In the genomic region with DNA sequence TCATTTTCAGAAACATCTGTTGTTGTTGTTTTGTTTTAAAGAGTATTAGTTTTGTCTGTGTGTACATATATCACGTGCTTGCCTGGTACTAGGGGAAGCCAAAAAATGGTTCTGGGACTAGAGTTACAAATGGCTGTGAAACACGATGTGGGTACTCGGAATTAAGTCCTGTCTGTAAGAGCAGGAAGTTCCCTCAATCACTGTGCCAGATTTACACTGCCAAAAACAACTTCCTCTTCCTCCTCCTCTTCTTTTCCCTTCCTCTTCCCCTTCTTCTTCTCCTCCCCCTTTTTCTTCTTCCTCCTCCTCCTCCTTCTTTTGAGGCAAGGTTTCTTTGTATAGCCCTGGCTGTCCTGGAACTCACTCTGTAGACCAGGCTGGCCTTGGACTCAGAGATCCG, we compare ENCODE assay signal across 26 mouse cellular contexts. TPM values are rescaled to one million over a fixed set of nuclear protein-coding genes. Genes with fewer than 3 reads are reported as not detected.
DNase-seq lines count a peak whose midpoint lies in the region; ATAC-seq and TF ChIP-seq lines count a peak whose summit lies in the region.
"Had no signal": no experiment of that assay in that cellular context is flagged by ENCODE, and none has a peak within 500 bp of the region (broad histone marks: within the 10 kb centered on the region; RNA-seq: fewer than 3 reads in every experiment).

No protein-coding gene starts in this region.

- no peaks in the 10 kb centered on the region for H3K79me2 ChIP-seq in heart, adult 2 months (replicated peaks; ENCODE audit: control insufficient read depth, insufficient read depth, low read length)
- H3K79me2 ChIP-seq in MEL (ENCODE audit: control insufficient read depth, insufficient read depth, low read length, poor library complexity) (no peaks in the 10 kb centered on the region), macrophage (ENCODE audit: inconsistent target) (no peaks in the 10 kb centered on the region)

- peaks cover 15% of the 10 kb centered on the region for H3K4me1 ChIP-seq in heart, adult 2 months (ENCODE audit: control insufficient read depth, insufficient read depth, low read length)
- peaks cover 7% of the 10 kb centered on the region for H3K4me1 ChIP-seq in heart, embryonic 12.5 days (replicated peaks)
- H3K4me1 ChIP-seq in MEL (ENCODE audit: control insufficient read depth in 1 of 2, insufficient read depth in 2 of 2, low read length in 2 of 2), result peaks cover 2 to 5% of the 10 kb centered on the region in 2 experiments; a peak in 1 of 4 replicates
- H3K4me1 ChIP-seq: embryonic facial prominence, embryonic 12.5 days; embryonic facial prominence, embryonic 15.5 days; hindbrain, embryonic 10.5 days had no signal

- ATAC-seq in heart, embryonic 12.5 days (ENCODE audit: insufficient number of reproducible peaks, low FRiP score), result no peak
- ATAC-seq: forebrain, embryonic 14.5 days; forebrain, postnatal 0 days; hindbrain, embryonic 16.5 days; Patski had no signal

- no peak overlapping the region for H3K4me2 ChIP-seq in heart, embryonic 12.5 days
- H3K4me2 ChIP-seq: embryonic facial prominence, embryonic 12.5 days; embryonic facial prominence, embryonic 15.5 days; hindbrain, embryonic 13.5 days had no signal

- no peak overlapping the region for H3K9ac ChIP-seq in heart, adult 2 months (ENCODE audit: low read depth, low read length)
- no peak overlapping the region for H3K9ac ChIP-seq in heart, embryonic 12.5 days
- H3K9ac ChIP-seq in MEL (ENCODE audit: control insufficient read depth, low read depth, low read length, poor library complexity, severe bottlenecking), result no peak overlapping the region
- H3K9ac ChIP-seq: embryonic facial prominence, embryonic 12.5 days; embryonic facial prominence, embryonic 15.5 days; forebrain, postnatal 0 days; hindbrain, embryonic 13.5 days had no signal

- peak overlapping the region; percentile 12; the same call in 1 of the 2 replicates for H3K27ac ChIP-seq in heart, adult 2 months
- no peak overlapping the region for H3K27ac ChIP-seq in heart, embryonic 12.5 days (ENCODE audit: poor library complexity, severe bottlenecking)
- H3K27ac ChIP-seq in MEL (ENCODE audit: control insufficient read depth, low read depth, low read length) (no peak overlapping the region), macrophage (peak overlapping the region; percentile 27; the same call in 1 of the 2 replicates)
- H3K27ac ChIP-seq: embryonic facial prominence, embryonic 12.5 days; embryonic facial prominence, embryonic 15.5 days; hindbrain, embryonic 10.5 days; hindbrain, embryonic 13.5 days had no signal

- no peak for DNase-seq in heart, adult 2 months
- DNase-seq in layer of hippocampus, adult 9-11 months, result peak; percentile 45
- DNase-seq in layer of hippocampus, adult 18-20 months (ENCODE audit: low spot score in 2 of 2), result no peak
- DNase-seq in MEL (ENCODE audit: low read depth, low spot score), result peak; percentile 32
- no peak for DNase-seq in retina, postnatal 1 day
- no peak for DNase-seq in spleen, adult 12 weeks (ENCODE audit: low spot score)
- DNase-seq: adrenal gland, adult 2 months; adrenal gland, postnatal 14 days; cerebellum, adult 11 months; cerebellum, adult 2 months; cerebellum, adult 9-11 months; cerebellum, postnatal 25 days; forebrain, postnatal 0 days; gastrocnemius, adult 2 months; gastrocnemius, postnatal 14 days; heart, adult 11 months; heart, postnatal 36 days had no signal

- H3K36me3 ChIP-seq in heart, adult 2 months (ENCODE audit: control insufficient read depth, insufficient read depth, low read length), result peaks cover 19% of the 10 kb centered on the region
- H3K36me3 ChIP-seq in heart, embryonic 12.5 days, result peaks cover 67% of the 10 kb centered on the region
- peaks cover 0 to 7% of the 10 kb centered on the region in 2 experiments; a peak in 2 of 4 replicates for H3K36me3 ChIP-seq in MEL (ENCODE audit: control insufficient read depth in 1 of 2, insufficient read depth in 2 of 2, low read length in 2 of 2)
- H3K36me3 ChIP-seq in macrophage (ENCODE audit: inconsistent target), result no peaks in the 10 kb centered on the region; the same call in 1 of the 2 replicates

- no peak overlapping the region for H3K4me3 ChIP-seq in heart, adult 2 months
- H3K4me3 ChIP-seq in heart, embryonic 12.5 days, result no peak overlapping the region
- H3K4me3 ChIP-seq in MEL (ENCODE audit: control insufficient read depth in 1 of 2, insufficient read depth in 1 of 2, low read depth in 2 of 2, low read length in 2 of 2) (no peak overlapping the region), macrophage (ENCODE audit: inconsistent target) (no peak overlapping the region)
- H3K4me3 ChIP-seq: embryonic facial prominence, embryonic 12.5 days; embryonic facial prominence, embryonic 15.5 days; gastrocnemius, adult 2 months; hindbrain, embryonic 10.5 days; hindbrain, embryonic 13.5 days had no signal

- no peaks in the 10 kb centered on the region for H3K9me3 ChIP-seq in heart, embryonic 12.5 days (replicated peaks)
- no peaks in the 10 kb centered on the region for H3K9me3 ChIP-seq in MEL (replicated peaks; ENCODE audit: insufficient read depth, low read length)
- H3K9me3 ChIP-seq: embryonic facial prominence, embryonic 12.5 days; embryonic facial prominence, embryonic 15.5 days; hindbrain, embryonic 10.5 days; hindbrain, embryonic 13.5 days had no signal

- TF ChIP-seq CTCF in heart, adult 2 months (IDR thresholded peaks at IDR 0.05), result no peak
- TF ChIP-seq CTCF in MEL (IDR thresholded peaks at IDR 0.05 in 2 of 3, conservative IDR thresholded peaks at IDR 0.05 in 1 of 3; ENCODE audit: control insufficient read depth in 1 of 3, insufficient read depth in 1 of 3, low read depth in 2 of 3, low read length in 3 of 3, poor library complexity in 1 of 3, severe bottlenecking in 1 of 3), result no peak

- H3K27me3 ChIP-seq in heart, adult 2 months (ENCODE audit: control insufficient read depth, insufficient read depth, low read length), result no peaks in the 10 kb centered on the region
- H3K27me3 ChIP-seq in heart, embryonic 12.5 days (replicated peaks), result no peaks in the 10 kb centered on the region
- no peaks in the 10 kb centered on the region for H3K27me3 ChIP-seq in MEL (ENCODE audit: control insufficient read depth in 1 of 2, insufficient read depth in 2 of 2, low read length in 2 of 2)
- H3K27me3 ChIP-seq: embryonic facial prominence, embryonic 12.5 days; embryonic facial prominence, embryonic 15.5 days; hindbrain, embryonic 13.5 days; Patski had no signal

- TF ChIP-seq RAD21 in MEL (IDR thresholded peaks at IDR 0.05; ENCODE audit: low read depth, low read length), result no peak

- 46% methylated on average over 4 of the region's 4 CpGs for WGBS in heart, adult 2 months
- WGBS in heart, embryonic 12.5 days, result 83% methylated on average over 4 of the region's 4 CpGs
- WGBS in macrophage (ENCODE audit: missing documents), result 51% methylated on average over 4 of the region's 4 CpGs

- TF ChIP-seq POLR2A in heart, adult 2 months (IDR thresholded peaks at IDR 0.05; ENCODE audit: insufficient read depth, low read depth, low read length), result no peak
- no peak for TF ChIP-seq POLR2A in MEL (IDR thresholded peaks at IDR 0.05; ENCODE audit: control insufficient read depth in 1 of 2, insufficient read depth in 1 of 2, low read depth in 1 of 2, low read length in 2 of 2, poor library complexity in 1 of 2)

- TF ChIP-seq EP300 in heart, adult 2 months (IDR thresholded peaks at IDR 0.05; ENCODE audit: insufficient read depth, low read depth, low read length), result no peak
- TF ChIP-seq EP300 in MEL (IDR thresholded peaks at IDR 0.05; ENCODE audit: low read depth in 1 of 2, low read length in 2 of 2), result no peak

- intact Hi-C loops in heart, adult 2 months (cut with DNase I), result no loop called here

RNA-seq across cellular contexts. Expression of a gene that starts 28.9 kb away (rescaled TPM):
- 1 to 10 TPM; 6.6 to 7.5 TPM for total RNA-seq in heart, adult 2 months (2021)
- 5.1 and 5.2 TPM in 2 replicates for polyA plus RNA-seq in heart, adult 2 months (2012; rRNA removed)
- 39.2 and 47.1 TPM in 2 replicates for polyA plus RNA-seq in heart, embryonic 12.5 days (2016; fragmentation: Nextera tagmentation; extraction: Ambion mirVana)
- 10 to 100 TPM in 1 of 2 experiments, 1 to 10 TPM in 1; 9.8 to 12.3 TPM for total RNA-seq in layer of hippocampus, adult 18-20 months (2021)
- total RNA-seq in MEL (2012; rRNA removed), result 137 and 147 TPM in 2 replicates
- polyA plus RNA-seq in MEL (2012; ENCODE audit: insufficient read depth in 1 of 2, insufficient read length in 2 of 2, low read depth in 1 of 2, low replicate concordance in 2 of 2, missing spikeins in 1 of 2) (100 to 1,000 TPM in 1 of 2 experiments, 10 to 100 TPM in 1; 83.6 to 186 TPM), macrophage (2018) (4.4 to 19.9 TPM (median 8.8 TPM) in 3 replicates)
- total RNA-seq in macrophage (2018; cell fraction: chromatin; rRNA removed), result 10 to 100 TPM in 21 of 26 experiments, 1 to 10 TPM in 5; 5.2 to 26.9 (median 16.8) TPM
- total RNA-seq in macrophage (2018; cell fraction: cytosol; rRNA removed), result 10 to 100 TPM in 2 of 26 experiments, 1 to 10 TPM in 24; 4.5 to 11.2 (median 8.7) TPM
- 10 to 100 TPM in 19 of 26 experiments, 1 to 10 TPM in 7; 7.7 to 48.2 (median 13.1) TPM for total RNA-seq in macrophage (2018; cell fraction: nucleus; rRNA removed)

RNA-seq across cellular contexts. Expression of a gene that starts 40.0 kb away (rescaled TPM):
- 10 to 100 TPM; 22.3 to 22.4 TPM for total RNA-seq in heart, adult 2 months (2021)
- 8.7 and 10.1 TPM in 2 replicates for polyA plus RNA-seq in heart, adult 2 months (2012; rRNA removed)
- 19.5 and 22.9 TPM in 2 replicates for polyA plus RNA-seq in heart, embryonic 12.5 days (2016; fragmentation: Nextera tagmentation; extraction: Ambion mirVana)
- total RNA-seq in layer of hippocampus, adult 18-20 months (2021), result 10 to 100 TPM; 10.7 to 12.4 TPM
- total RNA-seq in MEL (2012; rRNA removed), result 5.6 and 7.2 TPM in 2 replicates
- polyA plus RNA-seq in MEL (2012; ENCODE audit: insufficient read depth in 1 of 2, insufficient read length in 2 of 2, low read depth in 1 of 2, low replicate concordance in 2 of 2, missing spikeins in 1 of 2) (10 to 100 TPM; 28.7 to 79.5 TPM), macrophage (2018) (9.3 to 18.7 TPM (median 9.9 TPM) in 3 replicates)
- 10 to 100 TPM in 20 of 26 experiments, 1 to 10 TPM in 6; 5.1 to 24.7 (median 15.8) TPM for total RNA-seq in macrophage (2018; cell fraction: chromatin; rRNA removed)
- 10 to 100 TPM; 10.3 to 23.4 (median 15.2) TPM for total RNA-seq in macrophage (2018; cell fraction: cytosol; rRNA removed)
- 10 to 100 TPM in 22 of 26 experiments, 1 to 10 TPM in 4; 7.0 to 23.9 (median 14.3) TPM for total RNA-seq in macrophage (2018; cell fraction: nucleus; rRNA removed)

RNA-seq across cellular contexts. Expression of a gene that starts 53.0 kb away (rescaled TPM):
- total RNA-seq in heart, adult 2 months (2021), result 10 to 100 TPM; 21.3 to 24.6 TPM
- 14.8 and 14.9 TPM in 2 replicates for polyA plus RNA-seq in heart, adult 2 months (2012; rRNA removed)
- 64.8 and 68.5 TPM in 2 replicates for polyA plus RNA-seq in heart, embryonic 12.5 days (2016; fragmentation: Nextera tagmentation; extraction: Ambion mirVana)
- total RNA-seq in layer of hippocampus, adult 18-20 months (2021), result 10 to 100 TPM; 21.9 to 22.0 TPM
- total RNA-seq in MEL (2012; rRNA removed), result 110 and 117 TPM in 2 replicates
- polyA plus RNA-seq in MEL (2012; ENCODE audit: insufficient read depth in 1 of 2, insufficient read length in 2 of 2, low read depth in 1 of 2, low replicate concordance in 2 of 2, missing spikeins in 1 of 2), result 100 to 1,000 TPM in 1 of 2 experiments, not detected in 1; 102 TPM
- total RNA-seq in macrophage (2018; cell fraction: chromatin; rRNA removed), result 10 to 100 TPM; 11.7 to 66.2 (median 41.8) TPM
- total RNA-seq in macrophage (2018; cell fraction: cytosol; rRNA removed), result 10 to 100 TPM; 22.2 to 29.5 (median 27.0) TPM
- total RNA-seq in macrophage (2018; cell fraction: nucleus; rRNA removed), result 10 to 100 TPM; 13.9 to 51.0 (median 23.7) TPM
- polyA plus RNA-seq in macrophage (2018), result 20.1 to 47.1 TPM (median 30.7 TPM) in 3 replicates

Comparison
In these comparisons a context has a peak if more than half of its experiments do, and no peak if none do; other contexts are left out.
1. DNase-seq: peak in layer of hippocampus, adult 9-11 months (single experiment) and MEL (single experiment); none in heart, adult 2 months (0 of 2), layer of hippocampus, adult 18-20 months (0 of 2), retina, postnatal 1 day (single experiment) and spleen, adult 12 weeks (single experiment).
2. H3K27ac ChIP-seq: peak in heart, adult 2 months (single experiment) and macrophage (single experiment); none in heart, embryonic 12.5 days (single experiment) and MEL (single experiment).